Mouse (Mus musculus) bone marrow macrophage, adult 2 months (primary cell): ENCODE results near the gene Krt27. TPM values are rescaled to one million over a fixed set of nuclear protein-coding genes. Genes with fewer than 3 reads are reported as not detected.

Source experiments
- H3K27ac ChIP-seq: 2 replicates; pipeline ENCODE4 v1.5.1; 2012; ENCODE audit warnings: low read depth, low read length; ENCODE audit not compliant: insufficient read depth
- H3K4me1 ChIP-seq: 2 replicates; pipeline ENCODE4 v1.6.1; 2012; ENCODE audit warnings: low read length; ENCODE audit not compliant: control insufficient read depth, insufficient read depth
- H3K4me3 ChIP-seq: 2 replicates; pipeline ENCODE4 v1.5.1; 2012; ENCODE audit warnings: mild to moderate bottlenecking, low read length, moderate library complexity; ENCODE audit not compliant: insufficient read depth
- CTCF ChIP-seq: IDR thresholded peaks from 2 replicates; pipeline ENCODE4 v1.5.1; 2012; ENCODE audit warnings: low read depth, mild to moderate bottlenecking, low read length, moderate library complexity
- POLR2A ChIP-seq: IDR thresholded peaks from 2 replicates; pipeline ENCODE4 v1.6.1; 2012; ENCODE audit warnings: mild to moderate bottlenecking, low read depth, low read length, borderline replicate concordance
- polyA plus RNA-seq: library from polyadenylated mRNA; stranded (reverse); fragments of >200 nt; gene quantifications from 2 replicates; pipeline ENCODE4 v1.2.4, GENCODE M21; 2012; ENCODE audit not compliant: missing spikeins, insufficient read depth, insufficient read length

The Krt27 gene
- polyA plus RNA-seq, 1 experiment: not detected

DNA sequence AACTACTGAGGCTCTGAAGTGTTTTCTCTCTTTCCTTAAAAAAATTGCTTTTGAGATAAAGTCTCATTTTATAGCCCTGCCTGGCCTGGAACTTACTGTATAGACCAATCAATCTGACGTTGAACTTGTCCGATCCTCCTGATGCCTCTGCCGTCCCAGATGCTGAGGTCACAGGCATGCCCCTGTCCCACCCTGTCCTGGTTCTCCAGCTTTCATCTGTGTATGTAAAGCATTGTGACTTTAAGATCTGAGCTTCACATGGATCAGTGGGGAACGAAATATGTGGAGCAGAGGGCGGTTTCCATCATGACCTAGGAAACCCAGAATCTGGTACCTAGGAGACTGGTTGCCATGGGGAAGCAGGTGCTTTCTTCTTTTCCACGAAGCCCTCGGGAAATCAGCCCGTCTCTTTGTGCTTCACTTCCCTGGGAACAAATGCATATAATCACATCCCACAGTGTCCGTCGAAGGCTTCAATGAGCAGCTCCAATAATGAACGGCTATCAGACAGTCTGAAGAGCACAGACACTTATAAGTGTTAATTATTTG is 11.5 kb downstream of the Krt27 start:
- Histone ChIP-seq H3K4me3 (no peak overlapping the region), H3K27ac (no peak overlapping the region), H3K4me1 (no peaks in the 10 kb centered on the region)
- TF ChIP-seq CTCF (no peak), POLR2A (no peak)

DNA sequence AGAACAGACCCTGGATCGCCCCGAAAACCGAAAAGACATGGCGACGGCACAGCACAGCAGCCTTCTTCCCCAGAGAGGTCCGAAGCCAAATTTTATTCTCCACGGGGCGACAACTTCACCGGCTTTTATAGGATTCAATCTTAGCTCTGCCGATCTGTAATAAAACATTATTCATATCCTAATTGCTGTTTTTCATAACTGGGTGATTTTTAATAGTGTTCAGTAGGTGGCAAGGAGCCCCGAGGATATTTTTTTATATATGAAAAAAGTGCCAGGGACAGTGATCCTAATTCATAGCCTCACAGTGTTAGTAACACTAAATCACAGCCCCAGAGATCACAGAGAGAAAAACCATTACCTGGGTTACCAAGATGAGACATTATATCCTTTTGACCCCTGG is 13.0 kb downstream of the Krt27 start, which contains the start of gene Krt26:
Gene Krt26 (minus strand): TSS at position 101 of the 400 bp plus-strand sequence.
- no peaks in the 10 kb centered on the region for H3K4me1 ChIP-seq
- TF ChIP-seq POLR2A (no peak), CTCF (no peak)
- no peak within 1 kb of the TSS for H3K4me3 ChIP-seq

DNA sequence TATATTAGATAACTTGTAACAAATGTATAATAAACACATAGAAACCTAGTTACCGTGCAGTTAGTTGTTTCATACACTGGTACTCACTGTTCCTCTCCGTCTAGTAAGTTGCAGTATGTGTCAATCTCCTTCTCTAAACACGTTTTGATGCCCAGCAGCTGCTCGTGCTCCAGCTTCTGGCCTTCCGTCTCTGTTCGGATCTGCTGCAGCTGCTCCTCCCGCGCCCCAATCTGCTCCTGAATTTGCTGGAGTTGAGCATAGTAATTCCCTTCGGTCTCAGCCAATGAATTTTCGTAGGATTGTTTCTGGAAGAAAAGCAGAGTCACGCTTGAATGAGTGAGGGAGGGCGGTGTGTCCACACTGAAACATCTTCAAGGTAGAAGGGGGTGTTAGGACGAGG is 17.5 kb downstream of the Krt27 start:
- H3K4me1 ChIP-seq: no peaks in the 10 kb centered on the region
- H3K4me3 ChIP-seq: no peak overlapping the region
- TF ChIP-seq POLR2A (no peak), CTCF (no peak)
- no peak overlapping the region for H3K27ac ChIP-seq

More for the DNA sequence above, 13.0 kb downstream of the Krt27 start, which contains the start of gene Krt26:
- no peak within 1 kb of the TSS for H3K27ac ChIP-seq

DNA sequence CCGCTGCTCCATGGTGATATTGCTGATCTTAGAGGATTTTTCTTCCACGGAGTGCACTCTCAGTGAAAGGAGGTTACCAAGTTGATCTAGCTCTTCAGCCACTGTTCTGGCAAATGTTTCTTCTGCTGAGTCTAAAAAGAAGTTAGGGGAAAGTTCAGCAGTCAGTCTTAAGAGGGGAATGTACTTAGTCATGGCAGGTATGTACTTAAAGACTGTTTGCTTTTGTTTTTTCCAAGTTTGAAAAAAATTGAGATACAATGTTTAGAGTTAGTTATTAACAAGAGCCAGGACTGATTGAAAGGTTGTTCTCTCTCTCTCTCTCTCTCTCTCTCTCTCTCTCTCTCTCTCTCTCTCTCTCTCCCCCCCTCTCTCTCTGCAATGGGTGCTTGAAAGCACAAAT is 21.2 kb downstream of the Krt27 start:
- TF ChIP-seq CTCF: no peak
- TF ChIP-seq POLR2A: no peak
- H3K4me3 ChIP-seq: no peak overlapping the region
- H3K27ac ChIP-seq: no peak overlapping the region
- H3K4me1 ChIP-seq: no peaks in the 10 kb centered on the region

DNA sequence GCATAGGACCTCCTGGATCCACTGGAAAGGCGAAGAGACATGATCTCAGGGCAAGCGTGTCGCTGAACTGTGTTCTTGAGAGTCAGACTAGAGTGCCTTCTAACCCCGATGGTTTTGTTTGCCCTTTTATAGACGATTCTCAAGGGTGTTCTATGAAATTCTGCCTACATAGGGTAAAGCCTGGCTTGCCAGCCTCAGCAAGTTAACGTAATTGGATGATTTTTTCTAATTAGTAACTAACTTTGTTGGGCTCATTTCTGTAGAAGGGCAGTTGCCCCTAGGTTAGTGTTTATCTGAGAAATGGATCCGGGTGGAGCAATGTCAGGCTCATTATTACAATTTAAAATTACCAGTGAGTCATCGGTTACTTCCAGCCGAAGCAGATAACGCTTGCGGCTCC is 28.1 kb downstream of the Krt27 start, which contains the start of gene Krt25:
Gene Krt25 (minus strand): TSS at position 101 of the 400 bp plus-strand sequence.
- no peaks in the 10 kb centered on the region for H3K4me1 ChIP-seq
- H3K4me3 ChIP-seq: no peak within 1 kb of the TSS
- H3K27ac ChIP-seq: no peak within 1 kb of the TSS
- no peak for TF ChIP-seq POLR2A
- no peak for TF ChIP-seq CTCF

DNA sequence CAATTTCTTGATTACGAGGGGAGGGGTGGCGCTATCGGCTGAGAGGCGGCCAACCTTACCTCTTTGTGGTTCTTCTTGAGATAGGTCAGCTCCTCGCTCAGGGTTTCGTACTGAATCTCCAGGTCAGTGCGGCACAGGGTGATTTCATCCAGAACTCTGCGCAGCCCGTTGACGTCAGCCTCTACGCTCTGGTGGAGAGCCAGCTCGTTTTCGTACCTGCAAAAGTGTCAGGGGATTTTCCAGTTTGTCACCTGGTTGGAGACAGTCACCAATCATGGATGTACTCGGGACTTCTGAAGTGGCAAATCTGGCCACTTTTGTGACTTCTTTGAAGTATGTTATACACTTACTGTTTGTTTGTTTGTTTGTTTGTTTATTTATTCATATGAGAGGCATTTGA is 29.8 kb downstream of the Krt27 start:
- TF ChIP-seq POLR2A: no peak

DNA sequence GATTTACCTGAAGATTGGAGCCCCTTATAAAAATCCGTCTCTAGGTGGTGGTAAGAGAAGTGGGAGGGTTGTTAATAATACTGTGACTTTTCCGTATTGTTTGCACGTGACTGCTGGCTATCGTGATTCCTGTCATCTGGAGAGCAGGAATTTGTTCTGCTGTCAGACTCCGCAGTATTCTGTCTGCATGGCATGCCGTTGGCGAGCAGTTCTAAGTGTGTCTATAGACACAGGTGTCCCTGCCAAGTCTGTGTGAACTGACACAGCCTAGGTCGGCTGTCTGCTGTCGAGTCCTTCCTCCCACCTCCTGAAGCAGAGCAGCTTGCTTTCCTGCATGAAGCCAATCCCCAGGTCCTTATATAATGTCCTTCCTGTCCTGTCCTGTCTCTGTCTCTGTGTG is 31.8 kb downstream of the Krt27 start:
- TF ChIP-seq POLR2A (no peak), CTCF (no peak)
- Histone ChIP-seq H3K27ac (no peak overlapping the region), H3K4me3 (no peak overlapping the region)

More for the DNA sequence above, 29.8 kb downstream of the Krt27 start:
- no peak overlapping the region for H3K27ac ChIP-seq
- no peak overlapping the region for H3K4me3 ChIP-seq
- H3K4me1 ChIP-seq: no peaks in the 10 kb centered on the region

DNA sequence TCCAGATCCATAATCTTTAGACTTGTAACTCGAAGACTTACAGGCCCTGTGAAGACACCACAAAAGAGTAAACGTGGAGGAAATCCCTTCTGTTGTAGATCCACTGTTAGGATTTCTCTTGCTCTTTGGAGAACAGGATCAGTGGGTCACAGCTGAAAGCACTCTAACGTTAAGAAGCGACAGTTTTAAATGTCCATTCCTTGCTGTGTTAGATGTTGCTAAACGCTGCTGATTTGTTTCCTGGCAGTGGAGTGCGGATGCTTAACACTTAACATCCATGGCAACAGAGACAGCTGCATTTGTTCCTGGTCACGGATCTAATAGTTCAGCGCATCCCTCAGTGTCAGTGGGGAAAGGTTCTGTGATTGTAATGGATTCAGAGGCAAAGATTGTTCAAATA is 34.4 kb downstream of the Krt27 start:
- TF ChIP-seq CTCF (no peak), POLR2A (no peak)
- Histone ChIP-seq H3K4me3 (no peak overlapping the region), H3K27ac (no peak overlapping the region), H3K4me1 (no peaks in the 10 kb centered on the region)

More for the DNA sequence above, 31.8 kb downstream of the Krt27 start:
- no peaks in the 10 kb centered on the region for H3K4me1 ChIP-seq

DNA sequence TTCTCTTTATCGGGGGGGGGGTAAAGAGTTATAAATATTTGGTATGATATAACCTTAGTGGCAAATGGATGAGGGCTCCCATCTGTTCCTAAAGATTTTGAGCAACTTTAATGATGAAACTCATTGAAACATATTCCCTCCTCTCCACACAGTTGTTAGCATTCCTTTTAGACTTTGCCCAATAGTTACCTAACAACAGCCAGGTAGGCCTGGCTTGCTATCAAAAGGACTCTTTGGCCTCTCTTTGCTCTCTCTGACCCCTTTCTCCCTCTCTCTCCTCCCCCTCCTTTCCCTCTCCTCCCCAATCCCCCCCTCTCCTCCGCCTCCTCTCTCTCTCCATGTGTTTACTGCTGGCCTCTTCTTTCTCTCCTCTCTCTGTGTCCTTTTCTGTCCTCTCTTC is 36.3 kb downstream of the Krt27 start:
- H3K4me3 ChIP-seq: no peak overlapping the region
- H3K4me1 ChIP-seq: no peaks in the 10 kb centered on the region
- TF ChIP-seq CTCF (no peak), POLR2A (no peak)
- H3K27ac ChIP-seq: no peak overlapping the region

DNA sequence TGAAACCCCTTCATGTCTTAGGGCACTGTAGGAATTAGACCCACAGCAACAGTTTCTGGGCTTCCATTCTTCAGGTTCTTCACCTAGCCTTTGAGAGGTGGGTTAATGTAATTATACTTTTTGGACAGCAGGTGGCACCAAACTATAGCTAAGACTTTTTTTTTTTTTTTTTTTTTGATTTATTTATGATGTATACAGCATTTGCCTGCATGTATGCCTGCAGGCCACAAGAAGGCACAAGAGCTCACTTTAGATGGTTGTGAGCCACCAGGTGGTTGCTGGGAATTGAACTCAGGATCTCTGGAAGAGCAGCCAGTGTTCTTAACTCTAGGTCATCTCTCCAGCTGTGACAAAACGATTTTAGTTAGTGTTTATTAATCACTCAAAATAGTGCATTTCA is 40.0 kb downstream of the Krt27 start:
- no peak overlapping the region for H3K4me3 ChIP-seq
- no peak overlapping the region for H3K27ac ChIP-seq
- TF ChIP-seq POLR2A (no peak), CTCF (no peak)
- no peaks in the 10 kb centered on the region for H3K4me1 ChIP-seq

DNA sequence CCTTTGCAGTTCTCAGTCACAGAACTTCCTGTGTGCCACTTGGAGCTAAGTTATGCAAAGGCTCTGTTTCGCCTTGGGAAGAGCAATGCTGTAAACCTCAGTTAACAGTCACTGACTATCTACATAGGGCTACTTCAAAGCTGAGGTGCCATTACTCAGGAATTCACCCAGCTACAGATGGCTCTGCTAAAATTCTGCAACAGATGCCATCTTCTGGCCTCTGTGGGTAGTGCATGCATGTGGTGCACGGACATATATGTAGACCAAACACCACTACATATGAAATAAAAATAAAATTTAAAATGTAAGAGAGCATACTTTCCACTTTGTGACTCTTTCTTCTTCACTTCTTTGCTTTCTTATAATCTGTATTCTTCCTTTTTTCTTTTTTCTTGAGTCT is 43.3 kb downstream of the Krt27 start:
- Histone ChIP-seq H3K4me3 (no peak overlapping the region), H3K27ac (no peak overlapping the region), H3K4me1 (no peaks in the 10 kb centered on the region)
- TF ChIP-seq POLR2A (no peak), CTCF (no peak)

Other genes starting within 250 kb of the Krt27 start
- 0.68 TPM in 1 of 2 replicates, not detected in the other for gene Ccr7, start 196.0 kb downstream of the Krt27 start, polyA plus RNA-seq
- 98.6 and 111 TPM in 2 replicates for gene Smarce1, start 120.1 kb downstream of the Krt27 start, polyA plus RNA-seq
- gene Krt222, start 107.0 kb downstream of the Krt27 start, polyA plus RNA-seq: not detected in 2 replicates
- gene Krt24, start 65.8 kb downstream of the Krt27 start, polyA plus RNA-seq: not detected in 2 replicates
- gene Krt25, start 28.2 kb downstream of the Krt27 start, polyA plus RNA-seq: not detected in 2 replicates
- not detected in 2 replicates for gene Krt26, start 13.1 kb downstream of the Krt27 start, polyA plus RNA-seq
- not detected in 2 replicates for gene Krt28, start 23.8 kb upstream of the Krt27 start, polyA plus RNA-seq
- gene Krt10, start 38.3 kb upstream of the Krt27 start, polyA plus RNA-seq: 5.0 and 6.4 TPM in 2 replicates
- not detected in 2 replicates for gene Krt12, start 71.2 kb upstream of the Krt27 start, polyA plus RNA-seq
- gene Krt20, start 87.0 kb upstream of the Krt27 start, polyA plus RNA-seq: not detected in 2 replicates
- gene Krt23, start 142.0 kb upstream of the Krt27 start, polyA plus RNA-seq: not detected in 2 replicates
- not detected in 2 replicates for gene Krt39, start 170.2 kb upstream of the Krt27 start, polyA plus RNA-seq
- gene Krt40, start 192.1 kb upstream of the Krt27 start, polyA plus RNA-seq: not detected in 2 replicates
- not detected in 2 replicates for gene Krtap3-3, start 199.8 kb upstream of the Krt27 start, polyA plus RNA-seq
- not detected in 2 replicates for gene Krtap3-2, start 205.7 kb upstream of the Krt27 start, polyA plus RNA-seq
- not detected in 2 replicates for gene Gm11939, start 208.4 kb upstream of the Krt27 start, polyA plus RNA-seq
- not detected in 2 replicates for gene Krtap3-1, start 215.5 kb upstream of the Krt27 start, polyA plus RNA-seq
- not detected in 2 replicates for gene Krtap1-5, start 229.9 kb upstream of the Krt27 start, polyA plus RNA-seq
- gene Krtap1-4, start 232.6 kb upstream of the Krt27 start, polyA plus RNA-seq: not detected in 2 replicates
- gene Krtap1-3, start 240.2 kb upstream of the Krt27 start, polyA plus RNA-seq: not detected in 2 replicates
- not detected in 2 replicates for gene Krtap9-3, start 247.0 kb upstream of the Krt27 start, polyA plus RNA-seq